26 mouse cellular contexts compared by ENCODE assay signal in the genomic region with DNA sequence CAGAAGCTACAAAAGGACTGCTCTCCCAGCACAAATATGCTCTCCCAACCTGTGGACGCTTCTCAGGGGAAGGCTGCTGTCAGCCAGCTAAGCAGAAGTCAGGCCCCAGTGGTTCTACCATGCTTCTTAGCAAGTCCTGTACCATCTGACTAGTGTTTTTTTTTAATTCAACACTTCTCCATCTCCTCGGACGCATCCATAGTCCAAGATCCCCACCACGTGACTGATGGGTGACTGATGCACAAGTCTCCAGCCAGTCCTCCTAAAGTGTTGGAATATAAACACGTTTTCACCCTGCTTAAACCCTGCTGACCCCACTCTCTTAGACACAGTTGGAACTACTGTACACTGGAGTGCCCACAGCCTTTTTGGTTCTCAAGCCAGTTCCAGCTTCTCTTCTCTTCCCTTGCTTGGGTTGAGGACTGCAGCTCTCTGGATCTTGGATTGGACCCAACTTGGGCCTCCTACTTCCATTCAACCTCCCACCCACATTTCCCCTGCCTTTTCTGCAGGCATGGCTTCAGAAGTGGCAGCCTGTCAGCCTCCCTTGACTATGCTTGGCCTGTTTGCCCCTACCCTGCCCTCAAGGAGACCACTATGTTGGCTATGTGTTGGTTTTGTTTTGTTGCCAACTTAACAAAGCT. TPM values are rescaled to one million over a fixed set of nuclear protein-coding genes. Genes with fewer than 3 reads are reported as not detected.
DNase-seq lines count a peak whose midpoint lies in the region; ATAC-seq and TF ChIP-seq lines count a peak whose summit lies in the region.
"Had no signal": no experiment of that assay in that cellular context is flagged by ENCODE, and none has a peak within 500 bp of the region (broad histone marks: within the 10 kb centered on the region; RNA-seq: fewer than 3 reads in every experiment).

No protein-coding gene starts in this region.

- intact Hi-C loops in left cerebral cortex, postnatal 36 days (cut with DNase I), result no loop called here

- peaks cover 27% of the 10 kb centered on the region for H3K4me1 ChIP-seq in liver, adult 2 months (ENCODE audit: control insufficient read depth, insufficient read depth, low read length)
- H3K4me1 ChIP-seq in liver, embryonic 11.5 days (replicated peaks; ENCODE audit: control insufficient read depth, insufficient read depth, low read length), result no peaks in the 10 kb centered on the region
- H3K4me1 ChIP-seq in kidney, embryonic 16.5 days (ENCODE audit: insufficient read depth, low read length), result peaks cover 61% of the 10 kb centered on the region
- peaks cover 16% of the 10 kb centered on the region for H3K4me1 ChIP-seq in stomach, embryonic 15.5 days
- H3K4me1 ChIP-seq: megakaryocyte, embryonic 14.5 days had no signal

- H3K36me3 ChIP-seq in liver, adult 2 months (ENCODE audit: control insufficient read depth, insufficient read depth, low read length), result peaks cover 12% of the 10 kb centered on the region; the same call in 1 of the 2 replicates
- H3K36me3 ChIP-seq in liver, embryonic 11.5 days (ENCODE audit: control insufficient read depth, insufficient read depth, low read length), result peaks cover 4% of the 10 kb centered on the region; the same call in 1 of the 2 replicates
- H3K36me3 ChIP-seq in kidney, embryonic 16.5 days (ENCODE audit: insufficient read depth, low read length), result peaks cover 27% of the 10 kb centered on the region
- H3K36me3 ChIP-seq in stomach, embryonic 15.5 days, result peaks cover 30% of the 10 kb centered on the region
- H3K36me3 ChIP-seq: G1E had no signal

- H3K9me3 ChIP-seq in liver, embryonic 11.5 days (ENCODE audit: control insufficient read depth, low read length), result no peaks in the 10 kb centered on the region
- H3K9me3 ChIP-seq in kidney, embryonic 16.5 days (ENCODE audit: low read length), result no peaks in the 10 kb centered on the region
- H3K9me3 ChIP-seq in stomach, embryonic 15.5 days, result no peaks in the 10 kb centered on the region
- H3K9me3 ChIP-seq: forebrain, embryonic 12.5 days; heart, embryonic 13.5 days; hindbrain, embryonic 15.5 days; limb, embryonic 10.5 days; liver, embryonic 13.5 days had no signal

- no peak for TF ChIP-seq CTCF in liver, adult 2 months (IDR thresholded peaks at IDR 0.05; ENCODE audit: low read depth, low read length)

- H3K27ac ChIP-seq in liver, adult 2 months (replicated peaks; ENCODE audit: insufficient read depth, low read depth, low read length), result peak overlapping the region; percentile 49
- H3K27ac ChIP-seq in liver, embryonic 11.5 days (ENCODE audit: low read depth, low read length), result no peak overlapping the region
- 0 out of 2 replicates have a peak overlapping the region, but pooled peaks have one; percentile 31 for H3K27ac ChIP-seq in kidney, embryonic 16.5 days (ENCODE audit: low read length)
- H3K27ac ChIP-seq in stomach, embryonic 15.5 days, result 0 out of 2 replicates have a peak overlapping the region, but pooled peaks have one; percentile 16
- H3K27ac ChIP-seq: forebrain, embryonic 12.5 days; gastrocnemius, adult 2 months; heart, embryonic 13.5 days; hindbrain, embryonic 15.5 days; limb, embryonic 10.5 days; liver, embryonic 13.5 days had no signal

- H3K4me3 ChIP-seq in liver, adult 2 months (ENCODE audit: insufficient read depth, low read depth, low read length), result no peak overlapping the region
- no peak overlapping the region for H3K4me3 ChIP-seq in liver, embryonic 11.5 days (ENCODE audit: low read depth, low read length)
- H3K4me3 ChIP-seq in kidney, embryonic 16.5 days (ENCODE audit: low read length), result no peak overlapping the region
- H3K4me3 ChIP-seq in stomach, embryonic 15.5 days (replicated peaks), result no peak overlapping the region
- H3K4me3 ChIP-seq: forebrain, embryonic 12.5 days; gastrocnemius, adult 2 months; heart, embryonic 13.5 days; hindbrain, embryonic 15.5 days; limb, embryonic 10.5 days; liver, embryonic 13.5 days; megakaryocyte, embryonic 14.5 days had no signal

- WGBS in liver, adult 2 months, result 61% methylated on average over 5 of the region's 5 CpGs
- WGBS in liver, embryonic 11.5 days, result 69% methylated on average over 5 of the region's 5 CpGs
- WGBS in kidney, embryonic 16.5 days, result 64% methylated on average over 5 of the region's 5 CpGs
- 50% methylated on average over 5 of the region's 5 CpGs for WGBS in stomach, embryonic 15.5 days

- no peak for ATAC-seq in liver, embryonic 11.5 days (replicated peaks; ENCODE audit: low FRiP score)
- no peak for ATAC-seq in kidney, embryonic 16.5 days (ENCODE audit: low FRiP score, low TSS enrichment)
- ATAC-seq in stomach, embryonic 15.5 days (ENCODE audit: insufficient read depth, low FRiP score, low read depth), result no peak
- ATAC-seq: CD4-positive, CD25-positive, alpha-beta regulatory T cell, adult 4 months; intestine, embryonic 16.5 days; midbrain, embryonic 16.5 days had no signal

- DNase-seq in adrenal gland, adult 2 months, result peak; percentile 12
- no peak for DNase-seq in adrenal gland, postnatal 25 days
- peak; percentile 50 for DNase-seq in liver, adult 2 months (ENCODE audit: extremely low read depth, low read depth, low spot score)
- no peak for DNase-seq in liver, embryonic 11.5 days (ENCODE audit: low spot score)
- DNase-seq in left cerebral cortex, postnatal 36 days (ENCODE audit: low spot score in 2 of 2), result no peak
- DNase-seq in frontal cortex, postnatal 36 days (ENCODE audit: low spot score in 2 of 2), result no peak
- DNase-seq: adrenal gland, adult 8-10 months; cerebellum, adult 18-20 months; gastrocnemius, adult 2 months; heart, postnatal 36 days; layer of hippocampus, postnatal 36 days; liver, embryonic 13.5 days; lung, postnatal 10 days had no signal

- H3K9ac ChIP-seq in liver, adult 2 months (ENCODE audit: low read depth, low read length), result no peak overlapping the region
- H3K9ac ChIP-seq in liver, embryonic 11.5 days (ENCODE audit: low read depth, low read length), result no peak overlapping the region
- no peak overlapping the region; the same call in 1 of the 2 replicates for H3K9ac ChIP-seq in kidney, embryonic 16.5 days (replicated peaks; ENCODE audit: low read length)
- no peak overlapping the region for H3K9ac ChIP-seq in stomach, embryonic 15.5 days
- H3K9ac ChIP-seq: forebrain, embryonic 12.5 days; heart, embryonic 13.5 days; hindbrain, embryonic 15.5 days; liver, embryonic 13.5 days had no signal

- no peaks in the 10 kb centered on the region for H3K27me3 ChIP-seq in liver, adult 2 months (ENCODE audit: control insufficient read depth, insufficient read depth, low read length)
- peaks cover 22% of the 10 kb centered on the region for H3K27me3 ChIP-seq in liver, embryonic 11.5 days (replicated peaks; ENCODE audit: control insufficient read depth, insufficient read depth, low read length)
- H3K27me3 ChIP-seq in kidney, embryonic 16.5 days (ENCODE audit: insufficient read depth, low read length), result no peaks in the 10 kb centered on the region
- H3K27me3 ChIP-seq in stomach, embryonic 15.5 days (replicated peaks), result no peaks in the 10 kb centered on the region

- H3K79me2 ChIP-seq in liver, adult 2 months (ENCODE audit: control insufficient read depth, insufficient read depth, low read length), result no peaks in the 10 kb centered on the region

- no peak overlapping the region for H3K4me2 ChIP-seq in liver, embryonic 11.5 days
- H3K4me2 ChIP-seq in kidney, embryonic 16.5 days (replicated peaks; ENCODE audit: low read depth, low read length), result no peak overlapping the region
- no peak overlapping the region for H3K4me2 ChIP-seq in stomach, embryonic 15.5 days
- H3K4me2 ChIP-seq: forebrain, embryonic 12.5 days; heart, embryonic 13.5 days; hindbrain, embryonic 15.5 days; liver, embryonic 13.5 days had no signal

- no peak for TF ChIP-seq POLR2A in liver, adult 2 months (IDR thresholded peaks at IDR 0.05; ENCODE audit: extremely low read depth, insufficient read depth, low read length)

RNA-seq across cellular contexts. Expression of a gene that starts 9.8 kb away (rescaled TPM):
- 10 to 100 TPM; 47.3 to 53.6 TPM for total RNA-seq in adrenal gland, adult 2 months (2021)
- 119 and 124 TPM in 2 replicates for polyA plus RNA-seq in adrenal gland, adult 2 months (2012; rRNA removed)
- total RNA-seq in adrenal gland, postnatal 25 days (2021), result 51.0 and 72.4 TPM in 2 replicates
- 13.9 and 15.9 TPM in 2 replicates for total RNA-seq in liver, adult 2 months (2014; rRNA removed)
- 23.0 and 25.7 TPM in 2 replicates for polyA plus RNA-seq in liver, adult 2 months (2012; rRNA removed)
- 5.3 and 6.9 TPM in 2 replicates for polyA plus RNA-seq in liver, embryonic 11.5 days (2014; fragmentation: Nextera tagmentation; extraction: Ambion mirVana)
- polyA plus RNA-seq in kidney, embryonic 16.5 days (2015; fragmentation: Nextera tagmentation; extraction: Ambion mirVana), result 32.0 and 33.9 TPM in 2 replicates
- polyA plus RNA-seq in stomach, embryonic 15.5 days (2015; fragmentation: Nextera tagmentation; extraction: Ambion mirVana), result 25.3 and 26.2 TPM in 2 replicates
- 10 to 100 TPM; 24.7 to 28.8 TPM for total RNA-seq in left cerebral cortex, postnatal 36 days (2021)

RNA-seq across cellular contexts. Expression of a gene that starts 12.2 kb away (rescaled TPM):
- total RNA-seq in adrenal gland, adult 2 months (2021), result 1 to 10 TPM; 2.7 to 3.5 TPM
- 8.4 and 12.3 TPM in 2 replicates for polyA plus RNA-seq in adrenal gland, adult 2 months (2012; rRNA removed)
- 3.5 and 5.1 TPM in 2 replicates for total RNA-seq in adrenal gland, postnatal 25 days (2021)
- 0.47 and 0.83 TPM in 2 replicates for total RNA-seq in liver, adult 2 months (2014; rRNA removed)
- 1.5 and 2.0 TPM in 2 replicates for polyA plus RNA-seq in liver, adult 2 months (2012; rRNA removed)
- polyA plus RNA-seq in liver, embryonic 11.5 days (2014; fragmentation: Nextera tagmentation; extraction: Ambion mirVana), result 0.05 and 0.16 TPM in 2 replicates
- 0.36 and 0.97 TPM in 2 replicates for polyA plus RNA-seq in kidney, embryonic 16.5 days (2015; fragmentation: Nextera tagmentation; extraction: Ambion mirVana)
- polyA plus RNA-seq in stomach, embryonic 15.5 days (2015; fragmentation: Nextera tagmentation; extraction: Ambion mirVana), result 0.26 and 0.27 TPM in 2 replicates
- 1 to 10 TPM; 1.0 to 1.2 TPM for total RNA-seq in left cerebral cortex, postnatal 36 days (2021)
- total RNA-seq: common myeloid progenitor, adult 5-6 weeks; granulocyte monocyte progenitor cell, adult 5-6 weeks had no signal
- polyA plus RNA-seq: G1E had no signal

RNA-seq across cellular contexts. Expression of a gene that starts 40.4 kb away (rescaled TPM):
- total RNA-seq in adrenal gland, adult 2 months (2021), result 10 to 100 TPM; 30.9 to 31.3 TPM
- polyA plus RNA-seq in adrenal gland, adult 2 months (2012; rRNA removed), result 42.5 and 55.2 TPM in 2 replicates
- total RNA-seq in adrenal gland, postnatal 25 days (2021), result 45.9 and 64.1 TPM in 2 replicates
- 5.2 and 6.1 TPM in 2 replicates for total RNA-seq in liver, adult 2 months (2014; rRNA removed)
- 6.6 and 9.2 TPM in 2 replicates for polyA plus RNA-seq in liver, adult 2 months (2012; rRNA removed)
- polyA plus RNA-seq in liver, embryonic 11.5 days (2014; fragmentation: Nextera tagmentation; extraction: Ambion mirVana), result 7.8 and 10.1 TPM in 2 replicates
- polyA plus RNA-seq in kidney, embryonic 16.5 days (2015; fragmentation: Nextera tagmentation; extraction: Ambion mirVana), result 22.7 and 26.4 TPM in 2 replicates
- 16.1 and 17.2 TPM in 2 replicates for polyA plus RNA-seq in stomach, embryonic 15.5 days (2015; fragmentation: Nextera tagmentation; extraction: Ambion mirVana)
- 10 to 100 TPM; 39.0 to 47.2 TPM for total RNA-seq in left cerebral cortex, postnatal 36 days (2021)
- polyA plus RNA-seq: G1E had no signal

Comparison
In these comparisons a context has a peak if more than half of its experiments do, and no peak if none do; other contexts are left out.
1. DNase-seq: peak in adrenal gland, adult 2 months (single experiment) and liver, adult 2 months (single experiment); none in adrenal gland, postnatal 25 days (single experiment), liver, embryonic 11.5 days (single experiment), left cerebral cortex, postnatal 36 days (0 of 2) and frontal cortex, postnatal 36 days (0 of 2).